Mouse (Mus musculus) liver, postnatal 0 days (tissue): ENCODE data around the gene Gm36028. TPM values are rescaled to one million over a fixed set of nuclear protein-coding genes. Genes with fewer than 3 reads are reported as not detected.

ENCODE experiments used
- ATAC-seq: fragments of 200-750 bp; cut with Nextera tagmentation; 2 replicates; pipeline ENCODE4 v1.8.0; 2017; ENCODE audit warnings: mild to moderate bottlenecking, moderate library complexity
- DNase-seq: peaks from one replicate; pipeline ENCODE4 v3.0.0-alpha.2; 2016
- H3K27ac ChIP-seq: fragments of 300-500 bp; sonication (generic); 2 replicates; pipeline ENCODE4 v1.5.1; 2014; ENCODE audit warnings: antibody characterized with exemption, moderate library complexity, mild to moderate bottlenecking, low read depth
- H3K27me3 ChIP-seq: fragments of 300-500 bp; sonication (generic); 2 replicates; pipeline ENCODE4 v1.6.1; 2014; ENCODE audit warnings: low read length, control low read depth, mixed read lengths; ENCODE audit not compliant: insufficient read depth
- H3K36me3 ChIP-seq: fragments of 300-500 bp; sonication (generic); replicated peaks from 2 replicates; pipeline ENCODE4 v1.6.1; 2014; ENCODE audit warnings: mild to moderate bottlenecking, control low read depth, low read length, moderate library complexity, mixed read lengths; ENCODE audit not compliant: insufficient read depth
- H3K4me1 ChIP-seq: fragments of 300-500 bp; sonication (generic); 2 replicates; pipeline ENCODE4 v1.6.1; 2014; ENCODE audit warnings: antibody characterized with exemption, mild to moderate bottlenecking, control low read depth; ENCODE audit not compliant: insufficient read depth
- H3K4me2 ChIP-seq: fragments of 300-500 bp; sonication (generic); 2 replicates; pipeline ENCODE4 v1.6.1; 2014; ENCODE audit warnings: low read depth, mild to moderate bottlenecking, low read length, moderate library complexity, mixed read lengths
- H3K4me3 ChIP-seq: fragments of 300-500 bp; sonication (generic); 2 replicates; pipeline ENCODE4 v1.5.1; 2014; ENCODE audit warnings: low read depth, low read length
- H3K9ac ChIP-seq: fragments of 300-500 bp; sonication (generic); replicated peaks from 2 replicates; pipeline ENCODE4 v1.6.1; 2014; ENCODE audit warnings: mild to moderate bottlenecking, moderate library complexity
- H3K9me3 ChIP-seq: fragments of 300-500 bp; sonication (generic); 2 replicates; pipeline ENCODE4 v1.6.1; 2016; ENCODE audit warnings: mild to moderate bottlenecking, control low read depth, low read length, mixed read lengths
- CTCF ChIP-seq: sonication (generic); IDR thresholded peaks from 2 replicates; pipeline ENCODE4 v1.5.1; 2016; ENCODE audit warnings: antibody characterized with exemption, low read depth
- EP300 ChIP-seq: IDR thresholded peaks from 2 replicates; pipeline ENCODE4 v1.6.1; 2016; ENCODE audit warnings: antibody characterized with exemption, low read depth, mild to moderate bottlenecking
- WGBS: fragments of 180-500 bp; shearing (Covaris S2); extraction: QIAGEN DNeasy Blood & Tissue Kit; methylation state at CpG from one replicate; pipeline ENCODE4 v1.1.7; 2014; ENCODE audit not compliant: insufficient replicate concordance; 5-methylcytosine and 5-hydroxymethylcytosine counted together
- polyA plus RNA-seq: library from polyadenylated mRNA; unstranded; fragments of >200 nt; fragmentation: Nextera tagmentation; extraction: Ambion mirVana; gene quantifications from 2 replicates; pipeline ENCODE4 v1.2.1, GENCODE M21; 2015

Gene Gm36028
- polyA plus RNA-seq, 1 experiment from 2014 or later, result not detected

GRCm38 (mm10) chr16:37811874-37812273 is 49.1 kb downstream of the Gm36028 start:
- H3K4me1 ChIP-seq, result no peaks in the 10 kb centered on the region
- H3K36me3 ChIP-seq, result no peaks in the 10 kb centered on the region
- no peak overlapping the region for H3K4me3 ChIP-seq
- no peaks in the 10 kb centered on the region for H3K27me3 ChIP-seq
- WGBS, result 74% methylated on average over 8 of the region's 8 CpGs
- no peaks in the 10 kb centered on the region for H3K9me3 ChIP-seq
- no peak overlapping the region for H3K9ac ChIP-seq
- TF ChIP-seq EP300 (no peak), CTCF (no peak)
- DNase-seq (no peak), ATAC-seq (no peak)
- H3K27ac ChIP-seq, result no peak overlapping the region
- H3K4me2 ChIP-seq, result no peak overlapping the region

DNA sequence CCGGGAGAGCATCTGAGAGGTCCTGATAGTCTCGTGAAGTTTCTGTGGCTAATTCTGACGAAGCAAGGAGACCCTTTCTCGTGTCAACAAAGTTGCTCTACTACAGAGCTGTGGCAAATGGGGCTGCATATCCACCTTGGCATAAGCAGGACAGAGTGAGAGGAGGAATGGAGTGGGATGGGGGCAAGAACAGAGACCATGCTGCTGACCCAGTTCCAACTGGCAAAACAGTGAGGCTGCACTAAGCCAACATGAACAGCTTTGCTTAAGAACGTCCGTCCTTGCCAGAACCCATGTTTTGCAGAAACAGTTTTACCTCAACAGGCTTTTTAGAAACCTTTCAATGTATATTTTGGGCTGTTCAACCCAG is 51.3 kb downstream of the Gm36028 start:
- ATAC-seq (no peak), DNase-seq (no peak)
- H3K27ac ChIP-seq, result no peak overlapping the region
- H3K27me3 ChIP-seq, result no peaks in the 10 kb centered on the region
- no peaks in the 10 kb centered on the region for H3K4me1 ChIP-seq
- WGBS, result 86% methylated on average over 6 of the region's 6 CpGs
- no peak overlapping the region for H3K9ac ChIP-seq
- H3K36me3 ChIP-seq, result no peaks in the 10 kb centered on the region
- TF ChIP-seq CTCF (no peak), EP300 (no peak)
- no peak overlapping the region for H3K4me3 ChIP-seq
- peaks cover 2% of the 10 kb centered on the region; the same call in 1 of the 2 replicates for H3K9me3 ChIP-seq
- no peak overlapping the region for H3K4me2 ChIP-seq

DNA sequence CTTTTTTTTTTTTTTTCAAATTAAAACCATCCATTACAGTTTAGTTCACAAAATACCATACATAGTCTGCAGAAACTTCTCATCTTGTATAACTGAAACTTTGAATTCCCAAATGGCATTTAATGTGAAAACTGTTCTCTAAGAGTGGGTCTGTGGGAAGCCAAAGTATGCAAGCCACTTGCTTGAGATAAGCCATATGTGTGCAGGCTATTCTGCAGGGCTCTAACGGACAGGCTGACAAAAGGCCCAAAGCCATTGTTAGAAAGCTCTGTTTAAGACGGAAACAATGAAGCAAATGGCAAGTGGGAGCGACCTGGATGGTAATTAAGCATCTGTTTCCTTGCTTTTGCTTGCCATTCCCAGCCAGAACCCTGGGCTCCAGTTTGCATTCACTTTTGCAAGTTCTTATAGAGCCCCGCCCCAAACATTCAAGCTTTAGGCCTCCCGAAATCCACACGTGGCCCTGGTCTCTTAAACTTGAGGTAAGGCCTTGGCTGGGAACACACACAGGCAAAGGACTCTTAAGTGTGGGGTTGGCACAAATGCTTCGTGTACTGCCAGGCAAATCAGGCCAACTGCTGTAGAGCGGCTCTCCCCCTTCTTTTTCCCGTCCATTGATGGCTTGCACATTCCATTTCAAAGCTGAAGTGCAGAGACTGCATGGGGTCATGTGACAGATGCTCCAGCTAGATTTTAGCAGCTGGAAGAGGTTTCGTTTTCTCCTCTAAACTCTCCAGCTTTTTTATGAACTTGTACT is 51.9 kb downstream of the Gm36028 start:
- ATAC-seq (no peak), DNase-seq (no peak)
- Histone ChIP-seq H3K4me1 (no peaks in the 10 kb centered on the region), H3K9ac (no peak overlapping the region), H3K4me3 (no peak overlapping the region), H3K36me3 (no peaks in the 10 kb centered on the region), H3K27me3 (no peaks in the 10 kb centered on the region), H3K4me2 (no peak overlapping the region), H3K9me3 (peaks cover 2% of the 10 kb centered on the region; the same call in 1 of the 2 replicates), H3K27ac (no peak overlapping the region)
- WGBS, result 62% methylated on average over 10 of the region's 10 CpGs
- no peak for TF ChIP-seq CTCF
- TF ChIP-seq EP300, result no peak

GRCm38 (mm10) chr16:37807269-37807668 is 53.7 kb downstream of the Gm36028 start:
- Histone ChIP-seq H3K9me3 (peaks cover 2% of the 10 kb centered on the region; the same call in 1 of the 2 replicates), H3K4me1 (no peaks in the 10 kb centered on the region), H3K27ac (no peak overlapping the region), H3K9ac (no peak overlapping the region), H3K36me3 (no peaks in the 10 kb centered on the region), H3K4me3 (no peak overlapping the region), H3K4me2 (no peak overlapping the region), H3K27me3 (no peaks in the 10 kb centered on the region)
- DNase-seq, result no peak
- no peak for TF ChIP-seq CTCF
- no peak for TF ChIP-seq EP300
- 81% methylated on average over 8 of the region's 8 CpGs for WGBS
- no peak for ATAC-seq

DNA sequence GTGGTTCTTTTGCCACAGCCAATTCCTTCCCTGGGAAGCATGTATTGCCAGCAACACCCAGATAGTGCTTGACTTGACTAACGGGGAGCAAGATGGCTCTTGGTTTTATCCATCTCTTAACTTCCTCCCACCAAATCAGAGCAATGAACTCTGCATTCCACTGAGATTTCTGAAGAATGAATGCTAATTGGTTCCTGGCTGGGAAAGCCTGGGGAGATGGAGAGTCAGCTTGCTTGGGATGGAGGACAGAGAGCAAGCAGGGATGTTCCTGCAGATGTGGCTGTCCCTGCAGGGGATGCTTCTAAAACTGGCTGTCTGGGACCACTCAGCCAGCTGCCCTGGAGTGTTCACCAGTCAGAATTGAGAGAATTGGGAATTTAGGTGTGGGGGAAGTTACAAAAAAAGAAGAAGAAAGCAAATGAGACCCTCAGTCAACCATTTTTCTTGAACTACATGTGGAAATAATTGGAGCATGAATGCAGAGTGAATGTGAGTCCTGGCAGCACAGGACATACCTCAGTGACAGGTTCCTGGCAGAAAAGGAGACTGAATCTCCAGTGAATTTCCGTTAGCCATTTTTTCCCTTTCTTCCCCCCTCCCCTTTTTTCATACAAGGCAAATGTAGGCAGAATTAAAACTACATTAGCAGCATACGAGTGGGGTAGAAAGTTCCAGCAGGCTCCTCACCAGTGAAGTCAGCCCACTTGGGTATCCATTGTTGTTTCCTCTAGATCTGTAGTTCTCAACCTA is 55.0 kb downstream of the Gm36028 start:
- ATAC-seq (no peak), DNase-seq (no peak)
- no peak overlapping the region for H3K9ac ChIP-seq
- H3K4me1 ChIP-seq, result no peaks in the 10 kb centered on the region
- H3K27ac ChIP-seq, result no peak overlapping the region
- 74% methylated on average over 3 of the region's 3 CpGs for WGBS
- H3K4me2 ChIP-seq, result no peak overlapping the region
- H3K4me3 ChIP-seq, result no peak overlapping the region
- no peaks in the 10 kb centered on the region for H3K36me3 ChIP-seq
- TF ChIP-seq CTCF (no peak), EP300 (no peak)
- no peaks in the 10 kb centered on the region for H3K27me3 ChIP-seq
- peaks cover 2% of the 10 kb centered on the region; the same call in 1 of the 2 replicates for H3K9me3 ChIP-seq

- Histone ChIP-seq H3K4me1 (no peaks in the 10 kb centered on the region), H3K4me2 (no peak overlapping the region), H3K27ac (no peak overlapping the region), H3K27me3 (no peaks in the 10 kb centered on the region), H3K9ac (no peak overlapping the region), H3K4me3 (no peak overlapping the region), H3K9me3 (peaks cover 2% of the 10 kb centered on the region; the same call in 1 of the 2 replicates), H3K36me3 (no peaks in the 10 kb centered on the region)
- ATAC-seq, result no peak
- TF ChIP-seq CTCF, result no peak
- TF ChIP-seq EP300, result no peak
- 85% methylated on average over 9 of the region's 9 CpGs for WGBS
- no peak for DNase-seq
Measured at GRCm38 (mm10) chr16:37803387-37803950, 57.5 kb downstream of the Gm36028 start.
